Mouse (Mus musculus) intestine, embryonic 14.5 days (tissue): ENCODE measurements around the gene Fgfr2. TPM values are rescaled to one million over a fixed set of nuclear protein-coding genes. Genes with fewer than 3 reads are reported as not detected.

Experiments
- ATAC-seq: fragments of 200-750 bp; cut with Nextera tagmentation; replicated peaks from 2 replicates; pipeline ENCODE4 v1.8.0; 2017; ENCODE audit warnings: low read depth, moderate number of reproducible peaks, moderate TSS enrichment, moderate library complexity; ENCODE audit not compliant: low FRiP score, low TSS enrichment
- DNase-seq: peaks from one replicate; pipeline ENCODE4 v3.0.0-alpha.2; 2018; ENCODE audit warnings: low spot score
- H3K27ac ChIP-seq: fragments of 300-500 bp; sonication (generic); 2 replicates; pipeline ENCODE4 v1.5.1; 2014; ENCODE audit warnings: low read depth, mild to moderate bottlenecking, control low read depth
- H3K27me3 ChIP-seq: fragments of 300-500 bp; sonication (generic); replicated peaks from 2 replicates; pipeline ENCODE4 v1.6.1; 2014; ENCODE audit warnings: low read length, control low read depth; ENCODE audit not compliant: control insufficient read depth, insufficient read depth
- H3K36me3 ChIP-seq: fragments of 300-500 bp; sonication (generic); 2 replicates; pipeline ENCODE4 v1.6.1; 2014; ENCODE audit warnings: low read length, control low read depth; ENCODE audit not compliant: control insufficient read depth, insufficient read depth
- H3K4me1 ChIP-seq: fragments of 300-500 bp; sonication (generic); replicated peaks from 2 replicates; pipeline ENCODE4 v1.6.1; 2014; ENCODE audit warnings: low read length, control low read depth, mixed read lengths; ENCODE audit not compliant: control insufficient read depth, insufficient read depth
- H3K4me2 ChIP-seq: fragments of 300-500 bp; sonication (generic); 2 replicates; pipeline ENCODE4 v1.6.1; 2014; ENCODE audit warnings: low read length
- H3K4me3 ChIP-seq: fragments of 300-500 bp; sonication (generic); 2 replicates; pipeline ENCODE4 v1.5.1; 2014; ENCODE audit warnings: low read depth, low read length, control low read depth, mixed read lengths
- H3K9ac ChIP-seq: fragments of 300-500 bp; sonication (generic); 2 replicates; pipeline ENCODE4 v1.6.1; 2014; ENCODE audit warnings: mild to moderate bottlenecking, low read length
- H3K9me3 ChIP-seq: fragments of 300-500 bp; sonication (generic); 2 replicates; pipeline ENCODE4 v1.6.1; 2016; ENCODE audit warnings: low read length, control low read depth; ENCODE audit not compliant: control insufficient read depth
- WGBS: fragments of 180-500 bp; shearing (Covaris S2); extraction: QIAGEN DNeasy Blood & Tissue Kit; methylation state at CpG from one replicate; pipeline ENCODE4 v1.1.7; 2014; 5-methylcytosine and 5-hydroxymethylcytosine counted together
- polyA plus RNA-seq: library from polyadenylated mRNA; unstranded; fragments of >200 nt; fragmentation: Nextera tagmentation; extraction: Ambion mirVana; gene quantifications from 2 replicates; pipeline ENCODE4 v1.2.1, GENCODE M21; 2014

Gene Fgfr2
- polyA plus RNA-seq, 1 experiment from 2014 or later = 105 TPM

DNA sequence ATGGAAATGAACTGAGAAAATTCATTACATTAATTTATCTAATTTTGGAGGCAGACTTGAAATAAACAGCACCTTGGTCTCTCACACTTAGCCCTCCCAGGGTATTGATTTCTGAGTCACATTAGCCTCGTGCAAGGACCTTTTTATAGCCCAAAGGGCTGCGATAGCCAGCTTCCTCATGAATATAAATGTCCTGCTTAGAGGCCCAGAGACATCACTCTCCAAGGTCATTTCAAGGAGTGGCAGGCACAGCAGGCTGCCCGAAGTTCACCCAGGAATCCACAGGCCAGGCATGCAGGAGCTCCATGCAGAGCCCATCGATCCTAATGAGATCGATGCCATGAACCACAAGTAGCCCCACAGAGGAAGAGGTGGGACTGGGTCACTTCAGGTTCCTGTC lies 697.1 kb downstream of the Fgfr2 start:
- Histone ChIP-seq H3K9me3 (no peaks in the 10 kb centered on the region), H3K27ac (no peak overlapping the region), H3K4me1 (no peaks in the 10 kb centered on the region), H3K27me3 (no peaks in the 10 kb centered on the region), H3K4me3 (no peak overlapping the region), H3K36me3 (no peaks in the 10 kb centered on the region), H3K9ac (no peak overlapping the region), H3K4me2 (no peak overlapping the region)
- 72% methylated on average over 5 of the region's 5 CpGs for WGBS
- DNase-seq (no peak), ATAC-seq (no peak)

DNA sequence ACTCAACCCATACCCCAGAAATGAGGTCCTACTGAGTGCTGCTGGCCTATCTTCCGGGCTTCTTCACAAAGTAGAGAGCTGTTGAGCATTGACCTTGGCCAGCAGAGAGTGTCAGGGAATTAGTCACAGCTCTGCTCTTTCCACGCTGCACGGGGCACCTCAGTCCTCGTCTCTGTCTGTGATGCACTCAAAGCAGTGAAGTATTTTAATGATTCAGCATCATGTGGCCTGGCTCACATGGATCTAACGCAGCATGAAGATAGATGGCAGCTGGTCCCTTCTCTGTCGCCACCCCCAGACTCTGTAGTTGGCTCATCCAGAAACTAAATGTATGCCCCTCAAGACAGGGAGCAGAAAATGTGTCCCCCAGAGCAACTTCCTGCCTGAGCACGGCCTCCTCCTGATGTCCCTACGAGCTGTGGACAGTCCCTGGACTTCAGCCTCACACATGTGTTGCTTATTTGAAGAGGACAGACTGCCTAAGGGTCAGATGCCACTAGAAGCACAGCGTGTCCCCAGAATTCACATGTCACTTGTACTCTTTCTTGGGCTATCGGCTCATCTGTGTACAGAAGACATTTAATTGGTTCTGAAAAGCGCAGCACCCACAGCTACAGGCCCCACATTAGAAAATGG lies 697.7 kb downstream of the Fgfr2 start:
- Histone ChIP-seq H3K4me1 (no peaks in the 10 kb centered on the region), H3K9me3 (no peaks in the 10 kb centered on the region), H3K36me3 (no peaks in the 10 kb centered on the region), H3K27ac (no peak overlapping the region), H3K9ac (no peak overlapping the region), H3K4me3 (no peak overlapping the region), H3K27me3 (no peaks in the 10 kb centered on the region), H3K4me2 (no peak overlapping the region)
- ATAC-seq = no peak
- DNase-seq = no peak
- WGBS = 71% methylated on average over 11 of the region's 11 CpGs

DNA sequence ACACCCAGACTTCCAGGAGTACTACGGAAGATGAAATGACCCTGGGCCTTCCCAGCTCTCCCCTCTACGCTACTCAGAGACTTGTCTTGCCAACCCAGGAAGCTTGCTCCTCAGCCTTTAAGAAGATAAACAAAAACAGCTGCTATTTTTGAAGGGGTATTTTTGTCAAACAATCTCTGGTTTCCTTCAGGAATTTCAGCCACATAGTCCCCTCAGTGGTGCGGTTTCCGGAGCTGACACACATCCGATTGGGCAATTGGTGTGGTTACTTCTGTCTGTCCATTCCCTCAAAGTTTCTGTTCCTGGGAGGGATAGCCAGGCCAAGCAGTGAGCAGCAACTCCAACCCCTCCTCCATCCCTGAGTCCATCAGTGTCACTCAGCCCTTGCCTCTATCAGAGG lies 699.6 kb downstream of the Fgfr2 start:
- no peak overlapping the region for H3K9ac ChIP-seq
- ATAC-seq (no peak), DNase-seq (no peak)
- no peaks in the 10 kb centered on the region for H3K9me3 ChIP-seq
- H3K27me3 ChIP-seq = no peaks in the 10 kb centered on the region
- H3K27ac ChIP-seq = no peak overlapping the region
- no peak overlapping the region for H3K4me2 ChIP-seq
- no peaks in the 10 kb centered on the region for H3K4me1 ChIP-seq
- H3K36me3 ChIP-seq = no peaks in the 10 kb centered on the region
- no peak overlapping the region for H3K4me3 ChIP-seq
- WGBS = 72% methylated on average over 5 of the region's 5 CpGs

DNA sequence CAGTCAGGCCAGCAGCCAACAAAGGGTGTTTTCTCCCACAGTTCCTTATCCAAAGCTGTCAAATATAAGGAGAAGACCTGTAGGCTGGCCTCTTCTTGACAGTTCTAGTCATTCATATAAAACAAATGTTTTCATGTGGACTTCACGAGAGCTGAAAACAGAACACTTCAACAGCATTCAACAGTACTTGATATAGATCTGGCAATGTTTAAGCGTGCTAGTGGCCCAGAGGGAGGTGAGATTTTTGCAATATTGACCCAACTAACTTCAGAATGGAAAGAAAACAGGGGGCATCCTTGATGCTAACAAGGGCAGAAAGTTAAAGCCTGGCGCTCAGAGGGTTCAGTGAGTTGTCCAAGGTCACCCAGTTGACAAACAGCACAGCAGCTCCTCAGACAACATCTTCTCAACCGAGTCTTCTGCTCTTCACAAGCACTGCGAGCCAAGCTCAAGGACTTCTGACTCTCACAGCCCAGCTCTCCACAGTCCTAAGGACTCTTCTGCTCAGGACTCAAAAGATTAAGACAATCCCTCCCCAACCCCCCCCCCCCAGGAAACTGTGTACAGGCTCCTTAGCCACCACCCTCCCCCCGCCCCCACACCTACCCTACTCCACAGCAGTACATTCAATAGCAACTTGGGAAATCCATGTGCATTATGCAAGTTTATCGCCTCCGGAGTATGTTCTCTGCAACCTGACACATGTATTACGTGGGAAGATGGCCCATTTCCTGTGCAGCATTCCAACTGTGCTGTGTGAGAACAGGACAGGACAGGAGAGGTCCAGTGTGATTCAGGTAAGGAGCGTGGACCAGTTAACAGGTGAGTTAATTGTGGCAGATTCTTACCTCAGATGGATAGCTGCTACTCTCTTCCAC lies 703.5 kb downstream of the Fgfr2 start:
- no peak for DNase-seq
- no peaks in the 10 kb centered on the region for H3K9me3 ChIP-seq
- ATAC-seq = no peak
- no peaks in the 10 kb centered on the region for H3K27me3 ChIP-seq
- no peak overlapping the region for H3K27ac ChIP-seq
- no peak overlapping the region for H3K4me3 ChIP-seq
- H3K4me1 ChIP-seq = no peaks in the 10 kb centered on the region; the same call in 1 of the 2 replicates
- H3K9ac ChIP-seq = no peak overlapping the region
- no peaks in the 10 kb centered on the region for H3K36me3 ChIP-seq
- no peak overlapping the region for H3K4me2 ChIP-seq
- 84% methylated on average over 10 of the region's 10 CpGs for WGBS

DNA sequence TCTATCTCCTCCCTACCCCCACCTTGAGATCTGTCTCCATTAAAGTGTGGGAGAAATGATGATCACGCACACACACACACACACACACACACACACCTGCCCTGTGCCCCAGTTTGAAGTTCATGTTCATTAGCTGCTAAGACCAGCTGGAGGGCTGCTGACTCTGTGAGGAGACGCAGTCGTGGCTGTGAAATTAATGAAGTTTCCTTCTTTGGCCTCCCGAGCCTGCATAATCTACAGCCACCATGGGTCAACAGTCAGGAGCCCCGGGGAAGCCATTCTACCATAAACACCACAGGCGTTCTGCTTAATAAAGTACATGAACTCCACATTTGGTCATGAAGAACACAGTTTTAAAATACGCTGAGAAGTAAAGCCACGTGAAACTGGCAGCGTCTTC lies 706.3 kb downstream of the Fgfr2 start:
- Histone ChIP-seq H3K36me3 (no peaks in the 10 kb centered on the region), H3K27ac (no peak overlapping the region), H3K9ac (no peak overlapping the region), H3K9me3 (no peaks in the 10 kb centered on the region), H3K4me3 (no peak overlapping the region), H3K4me1 (no peaks in the 10 kb centered on the region; the same call in 1 of the 2 replicates), H3K4me2 (no peak overlapping the region), H3K27me3 (no peaks in the 10 kb centered on the region)
- WGBS = 40% methylated on average over 9 of the region's 9 CpGs
- no peak for DNase-seq
- ATAC-seq = no peak

DNA sequence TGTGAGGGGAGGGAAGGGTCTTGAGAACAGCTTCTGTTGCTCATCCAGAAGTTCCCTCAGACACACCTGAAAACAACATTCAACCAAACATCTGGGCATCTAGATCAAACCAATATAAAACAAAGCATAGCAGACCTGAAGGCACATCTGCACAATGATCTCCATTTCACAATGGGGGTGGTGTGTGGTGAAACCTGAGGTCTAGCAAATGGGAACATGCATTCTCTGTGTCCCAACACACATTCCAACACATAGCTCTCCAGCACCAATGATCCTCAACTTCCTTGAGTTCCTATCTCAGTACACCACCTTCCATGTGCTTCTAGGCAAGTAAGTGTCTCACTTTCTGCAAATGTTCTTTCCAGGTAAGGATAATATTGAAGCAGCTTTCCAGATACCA lies 707.3 kb downstream of the Fgfr2 start:
- Histone ChIP-seq H3K4me1 (no peaks in the 10 kb centered on the region; the same call in 1 of the 2 replicates), H3K27me3 (no peaks in the 10 kb centered on the region), H3K9me3 (no peaks in the 10 kb centered on the region), H3K9ac (no peak overlapping the region), H3K36me3 (no peaks in the 10 kb centered on the region), H3K4me2 (no peak overlapping the region), H3K4me3 (no peak overlapping the region), H3K27ac (no peak overlapping the region)
- ATAC-seq (no peak), DNase-seq (no peak)

DNA sequence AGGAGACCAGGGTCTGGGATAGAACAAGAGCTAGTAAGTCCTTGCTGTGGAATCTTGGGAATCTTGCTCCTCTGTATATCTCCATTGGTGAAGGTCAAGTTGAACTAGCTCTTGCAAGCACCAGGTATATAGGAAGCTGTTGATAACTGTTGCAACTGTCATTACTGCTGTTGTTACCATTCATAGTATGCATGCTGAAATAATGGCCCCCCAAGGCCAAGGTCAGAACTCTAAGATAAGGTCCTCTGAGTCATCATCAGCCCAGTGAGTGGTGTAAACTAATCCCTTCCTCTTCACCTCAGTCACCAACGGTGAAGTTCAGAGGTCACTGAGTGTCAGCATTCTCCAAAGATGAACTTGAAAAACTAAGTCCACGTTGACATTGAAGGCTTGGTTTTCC lies 710.6 kb downstream of the Fgfr2 start:
- no peak for ATAC-seq

DNA sequence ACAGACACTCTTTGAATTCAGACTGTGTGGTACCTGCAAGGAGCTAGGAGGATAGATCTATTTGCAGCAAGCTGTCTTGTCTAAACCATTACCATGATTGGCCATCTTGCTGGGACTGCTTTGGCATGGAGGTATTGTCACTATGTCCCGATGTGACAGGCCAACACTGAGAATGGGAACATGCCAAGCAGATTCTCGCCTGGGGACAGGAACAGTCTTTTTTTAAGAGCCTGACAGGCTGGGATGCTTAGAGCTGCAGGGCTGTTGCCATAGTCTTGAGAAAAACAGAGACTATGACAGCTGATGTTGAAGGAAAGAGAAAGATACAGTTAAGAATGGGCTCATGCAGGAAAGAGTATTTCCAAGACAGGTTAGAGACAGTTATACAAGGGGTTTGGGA lies 711.4 kb downstream of the Fgfr2 start:
- Histone ChIP-seq H3K36me3 (no peaks in the 10 kb centered on the region), H3K9me3 (no peaks in the 10 kb centered on the region), H3K4me2 (no peak overlapping the region), H3K27me3 (no peaks in the 10 kb centered on the region), H3K4me3 (no peak overlapping the region), H3K9ac (no peak overlapping the region), H3K27ac (no peak overlapping the region), H3K4me1 (peaks cover 8% of the 10 kb centered on the region; the same call in 1 of the 2 replicates)
- 87% methylated on average over 2 of the region's 2 CpGs for WGBS
- DNase-seq = no peak
- ATAC-seq = no peak

More for the DNA sequence above, 710.6 kb downstream of the Fgfr2 start:
- Histone ChIP-seq H3K9ac (no peak overlapping the region), H3K4me1 (peaks cover 8% of the 10 kb centered on the region; the same call in 1 of the 2 replicates), H3K27ac (no peak overlapping the region), H3K4me3 (no peak overlapping the region), H3K4me2 (no peak overlapping the region), H3K9me3 (no peaks in the 10 kb centered on the region), H3K36me3 (no peaks in the 10 kb centered on the region), H3K27me3 (no peaks in the 10 kb centered on the region)
- 49% methylated on average over 2 of the region's 2 CpGs for WGBS
- no peak for DNase-seq
